Mouse (Mus musculus) adrenal gland, adult 8-10 months (tissue): ENCODE data around the gene Slc4a1. TPM values are rescaled to one million over a fixed set of nuclear protein-coding genes. Genes with fewer than 3 reads are reported as not detected.

Source experiments
- DNase-seq: peaks from one replicate; pipeline ENCODE4 v3.0.0; 2022
- total RNA-seq, 4 experiments: library from RNA; stranded (reverse); gene quantifications; 2 replicates each; pipeline ENCODE4 v1.2.4; 2022

Slc4a1 gene
- total RNA-seq, 4 experiments from 2014 or later = 0.06 to 0.70 (median 0.31) TPM

DNA sequence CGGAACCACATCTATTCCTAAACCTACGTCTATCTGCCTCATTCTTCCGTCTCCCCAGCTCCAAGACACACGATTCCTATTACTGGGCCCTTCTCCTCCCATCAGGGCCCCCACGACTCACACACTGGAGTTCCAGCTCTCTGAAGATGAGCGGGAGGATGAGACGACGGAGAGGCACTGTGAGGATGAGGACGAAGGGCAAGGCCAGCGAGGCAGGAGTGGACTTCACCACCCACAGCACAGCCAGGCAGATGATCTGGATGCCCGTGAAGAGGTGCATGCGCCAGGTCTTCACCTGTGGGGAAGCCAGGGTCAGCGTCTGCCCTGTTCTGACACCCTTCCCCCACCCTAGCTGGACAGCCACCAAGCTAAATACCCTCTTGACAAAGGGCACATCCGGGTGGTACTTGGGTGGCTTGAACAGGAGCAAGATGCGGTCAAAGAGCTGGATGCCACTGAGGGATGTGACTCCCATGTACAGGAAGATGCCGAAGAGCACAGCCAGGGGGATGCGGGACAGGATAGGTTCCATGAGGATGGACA is 15.0 kb downstream of the Slc4a1 start:
- DNase-seq = no peak

DNA sequence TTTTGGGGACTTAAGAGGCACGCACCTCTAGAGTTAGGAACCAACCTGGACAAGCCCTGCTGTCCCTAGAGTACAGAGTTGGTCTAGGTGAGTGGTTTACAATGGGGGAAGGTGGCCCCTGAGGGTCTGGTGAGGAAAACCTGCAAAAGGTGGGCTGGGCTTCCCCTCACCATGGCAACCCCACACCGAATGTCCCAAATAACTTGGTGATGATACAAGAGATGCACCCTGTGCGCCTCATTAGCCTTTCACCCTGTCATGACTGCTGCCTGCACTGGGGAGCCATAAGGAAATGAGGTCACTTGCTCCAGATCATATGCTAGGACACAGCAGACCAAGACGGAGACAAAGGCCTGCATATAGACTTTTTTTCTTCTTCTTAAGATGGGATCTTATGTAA is 15.6 kb downstream of the Slc4a1 start:
- DNase-seq = no peak

DNA sequence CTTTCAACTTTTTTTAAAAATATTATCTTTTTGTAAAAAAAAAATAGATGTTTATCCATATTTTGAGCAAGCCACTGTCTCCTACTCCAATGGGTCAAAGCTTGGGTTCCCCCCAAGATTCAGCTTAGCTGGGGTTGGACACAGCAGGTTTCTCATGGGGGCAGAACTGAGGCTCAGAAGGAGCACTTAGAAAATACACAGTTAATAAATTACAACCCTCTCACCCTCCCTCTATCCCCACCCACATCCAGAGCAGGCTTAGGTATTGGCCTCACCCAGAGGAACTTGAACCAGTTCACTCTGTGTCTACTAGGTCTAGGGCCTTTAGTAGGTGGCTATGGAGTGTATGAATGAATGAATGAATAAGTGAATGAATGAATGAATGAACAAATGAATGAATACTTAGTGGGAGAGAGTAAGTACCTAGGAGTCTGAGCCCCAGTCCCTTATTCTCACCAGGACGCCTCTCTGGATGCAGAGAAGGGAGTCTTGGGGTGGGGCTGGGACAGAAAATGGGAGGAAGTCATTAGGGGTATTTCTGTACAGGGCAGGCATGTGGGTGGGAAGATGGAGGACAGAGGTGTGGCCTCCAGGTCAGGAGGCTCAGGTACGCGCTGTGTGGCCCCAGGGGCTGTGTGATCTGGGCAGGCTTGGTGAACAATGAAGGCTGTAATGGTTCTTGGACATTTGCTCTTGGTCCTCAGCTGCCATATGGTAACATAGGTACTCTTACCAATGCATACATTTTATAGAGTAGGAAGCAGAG is 16.6 kb downstream of the Slc4a1 start:
- no peak for DNase-seq

DNA sequence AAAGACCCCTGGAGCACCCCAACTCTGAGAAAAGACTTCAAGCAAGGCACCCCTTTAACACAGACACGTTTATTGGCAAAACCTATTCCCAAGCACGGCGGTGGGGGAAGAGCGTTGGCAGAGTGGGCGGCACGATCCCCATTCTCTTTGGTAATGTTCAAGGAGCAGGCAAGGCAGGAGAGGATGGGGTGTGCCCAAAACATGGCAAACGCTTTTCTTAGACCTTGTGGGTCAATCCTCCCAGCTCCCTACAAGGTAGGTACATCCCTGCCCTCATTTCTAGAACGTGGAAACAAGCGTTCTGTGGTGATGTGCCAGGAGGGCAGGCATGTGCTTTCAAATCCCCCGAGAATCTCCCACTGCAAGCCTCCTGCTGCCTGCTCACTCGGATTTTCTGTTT is 17.2 kb downstream of the Slc4a1 start:
- no peak for DNase-seq

DNA sequence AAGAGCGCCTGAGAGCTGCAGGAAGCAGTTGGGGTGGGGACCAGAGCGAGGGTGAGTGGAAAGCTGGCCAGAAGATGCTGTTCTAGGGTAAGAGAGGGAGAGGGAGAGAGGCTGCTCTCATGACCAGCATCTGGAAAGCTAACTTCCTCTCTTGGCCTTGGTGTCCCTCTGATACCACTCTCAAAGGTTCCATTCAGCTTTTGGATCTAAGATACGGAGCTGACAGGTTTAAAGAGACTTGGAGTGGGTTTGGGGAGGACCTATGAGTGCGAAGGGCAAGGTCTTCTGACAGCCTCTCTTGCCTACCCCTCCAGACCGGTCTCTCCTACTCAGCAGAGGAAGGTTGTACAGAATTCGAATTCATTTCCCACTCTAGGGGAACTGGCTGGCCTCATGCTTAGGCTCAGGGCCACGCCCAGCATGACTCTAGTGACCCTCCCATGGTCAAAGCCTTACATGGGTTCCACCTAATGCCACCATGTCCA is 17.9 kb downstream of the Slc4a1 start:
- no peak for DNase-seq

DNA sequence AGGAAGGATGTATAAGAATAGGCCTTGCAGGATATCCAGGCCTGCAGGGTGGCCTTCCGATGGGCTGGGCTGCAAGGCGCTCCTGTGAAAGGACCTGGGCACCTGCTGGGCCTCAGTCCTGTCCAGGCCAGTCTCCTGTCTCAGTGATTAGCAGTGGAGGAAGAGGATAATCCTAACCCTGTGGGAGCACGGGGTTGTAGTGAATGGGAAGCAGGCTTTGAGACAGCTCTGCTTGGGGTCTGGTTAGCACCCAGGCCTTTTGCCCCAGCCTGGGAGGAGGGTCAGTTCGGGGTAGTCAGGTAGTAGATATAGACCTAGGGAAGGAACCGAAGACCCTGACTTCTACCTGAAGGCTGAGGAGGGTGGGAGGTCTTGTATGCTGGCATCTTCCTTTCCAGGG is 18.3 kb downstream of the Slc4a1 start:
- no peak for DNase-seq

DNA sequence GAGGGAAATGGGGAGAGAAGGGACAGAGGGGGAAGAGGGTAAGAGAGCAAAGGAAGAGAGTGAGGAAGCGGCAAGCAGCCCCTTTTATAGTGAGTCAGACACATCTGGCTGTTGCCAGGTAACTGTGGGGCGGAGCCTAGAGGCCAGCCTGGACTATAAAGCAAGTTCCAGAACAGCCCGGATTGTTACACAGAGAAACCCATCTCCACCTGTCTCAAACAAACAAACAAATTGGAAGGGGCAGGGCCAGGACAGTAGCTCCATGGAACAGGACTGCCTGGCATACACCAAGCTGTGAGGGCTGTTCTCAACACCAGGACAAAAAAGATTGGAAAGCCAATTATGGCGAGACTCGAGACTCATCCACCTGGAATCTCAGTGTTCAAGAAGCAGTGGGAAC is 19.1 kb downstream of the Slc4a1 start:
- no peak for DNase-seq

DNA sequence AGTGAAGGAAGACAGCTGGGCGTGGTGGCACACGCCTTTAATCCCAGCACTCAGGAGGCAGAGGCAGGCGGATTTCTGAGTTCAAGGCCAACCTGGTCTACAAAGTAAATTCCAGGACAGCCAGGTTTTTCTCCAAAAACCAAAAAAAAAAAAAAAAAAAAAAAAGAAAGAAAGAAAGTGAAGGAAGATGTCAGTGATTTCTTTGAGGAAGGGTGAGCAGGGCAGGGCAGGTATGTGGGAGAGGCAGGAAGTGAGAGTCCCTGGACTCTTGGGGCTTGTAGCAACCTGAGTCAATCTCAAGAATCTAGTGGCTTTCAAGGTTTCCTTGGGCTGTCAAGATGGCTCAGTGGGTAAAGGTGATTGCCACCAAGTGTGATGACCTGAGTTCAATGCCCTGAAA is 21.5 kb downstream of the Slc4a1 start:
- no peak for DNase-seq

DNA sequence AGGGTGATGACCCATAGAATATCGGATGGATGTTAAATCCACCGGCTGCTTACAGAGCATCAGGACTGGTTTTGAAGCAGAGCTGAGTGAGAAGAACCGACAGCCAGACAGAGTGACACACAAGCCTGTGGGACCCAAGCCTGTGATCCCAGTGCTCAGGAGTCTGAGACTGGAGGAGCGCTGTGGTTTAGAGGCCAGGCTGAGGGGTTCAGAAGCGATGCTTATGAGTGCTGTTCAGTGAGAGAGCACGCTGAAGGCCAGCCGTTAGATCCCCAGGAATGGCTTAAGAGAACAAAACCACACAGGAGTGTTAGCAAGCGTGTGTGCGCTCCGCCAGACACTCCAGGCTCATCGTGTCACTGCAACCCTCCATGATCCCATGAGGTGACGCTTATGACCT is 23.3 kb downstream of the Slc4a1 start:
- no peak for DNase-seq

DNA sequence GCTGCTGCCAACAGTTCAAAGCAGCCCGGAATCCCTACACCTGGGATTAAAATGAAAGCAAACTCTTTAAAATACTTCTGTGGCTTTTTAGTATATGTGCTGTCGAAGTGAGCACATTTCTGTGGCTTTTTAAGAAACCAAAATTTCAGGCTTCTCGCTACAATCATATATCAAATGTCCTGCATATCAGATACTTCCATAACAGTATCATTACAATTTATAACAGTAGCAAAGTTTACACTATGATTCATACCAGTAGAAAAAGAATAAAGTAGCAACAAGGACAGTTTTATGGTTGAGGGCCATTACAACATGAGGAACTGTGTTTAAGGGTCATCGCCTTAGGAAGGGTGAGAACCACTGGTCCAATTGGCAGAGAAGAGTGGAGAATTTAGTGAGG is 24.9 kb downstream of the Slc4a1 start:
- no peak for DNase-seq

DNA sequence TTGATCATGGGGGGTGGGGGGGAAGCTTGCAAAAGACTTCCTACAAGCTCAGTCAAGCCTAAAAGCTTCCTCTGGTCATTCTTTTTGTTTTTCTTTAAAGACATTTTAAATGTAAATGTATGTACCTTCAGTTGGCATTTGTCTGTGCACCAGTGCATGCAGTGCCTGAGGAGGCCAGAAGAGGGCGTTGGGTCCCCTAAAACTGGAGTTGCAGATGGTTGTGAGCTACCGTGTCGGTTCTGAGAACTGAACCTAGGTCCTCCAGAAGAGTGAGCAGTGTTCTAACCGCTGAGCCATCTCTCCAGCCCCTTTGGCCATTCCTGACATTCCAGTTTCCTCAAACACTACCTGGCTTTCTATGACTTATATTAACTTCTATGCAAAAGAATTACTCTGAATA is 26.4 kb downstream of the Slc4a1 start:
- no peak for DNase-seq

DNA sequence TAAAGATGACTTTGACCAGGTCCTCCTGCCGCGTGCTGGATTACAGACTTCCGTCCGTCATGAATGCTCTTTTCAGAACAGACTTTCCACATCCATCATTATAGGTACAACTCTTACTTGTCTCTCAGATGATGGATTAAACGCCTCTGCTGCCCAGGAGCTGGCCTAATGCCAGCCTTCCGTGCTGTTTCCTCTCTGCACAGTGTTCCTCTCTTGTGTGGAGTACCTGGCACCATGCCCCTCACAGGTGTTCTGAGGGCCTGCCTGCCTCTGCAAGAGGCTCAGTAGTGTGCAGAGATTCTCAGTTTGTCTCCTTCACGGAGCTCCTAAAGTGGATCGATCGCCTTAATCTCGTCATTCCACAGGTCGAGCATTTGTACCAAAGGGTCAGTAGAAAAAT is 26.8 kb downstream of the Slc4a1 start:
- no peak for DNase-seq

DNA sequence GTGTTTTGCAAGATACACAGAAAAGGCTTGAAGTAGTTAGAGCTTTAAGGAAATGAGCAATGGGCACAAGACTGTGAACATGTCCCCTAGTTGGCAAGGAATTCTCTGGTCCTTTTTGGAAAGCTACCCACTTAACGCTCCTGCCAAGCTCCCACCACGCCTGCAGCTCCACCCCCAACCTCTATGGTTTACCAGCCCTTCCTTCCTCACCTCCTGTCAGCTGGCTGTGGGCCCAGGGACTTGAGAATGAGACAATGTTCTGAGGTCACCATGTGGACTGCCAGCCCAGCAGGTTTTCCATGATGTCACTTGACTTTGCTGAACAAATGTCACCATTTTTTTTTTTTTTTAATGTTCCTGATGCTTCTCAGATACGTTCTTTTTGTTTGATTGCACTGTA is 27.4 kb downstream of the Slc4a1 start:
- DNase-seq = peak; percentile 88

DNA sequence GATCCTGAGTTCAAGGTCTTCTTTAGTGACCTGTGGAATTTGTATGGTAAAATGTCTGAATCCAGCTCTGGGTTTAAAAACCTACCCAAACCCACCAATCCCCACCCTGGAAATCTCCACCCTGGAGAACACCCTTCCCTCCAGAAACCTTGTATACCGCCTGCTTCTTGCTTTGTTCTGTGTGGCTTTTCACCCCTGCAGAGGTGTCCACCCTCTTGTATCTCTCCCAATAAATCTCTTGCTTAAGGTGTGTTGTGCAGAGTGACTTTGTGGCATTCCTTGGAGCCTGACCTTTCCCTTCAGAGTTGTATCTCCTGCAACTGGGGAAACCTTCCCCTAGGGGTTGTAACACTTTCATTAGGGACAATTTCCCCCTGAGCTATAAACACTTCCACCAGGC is 28.1 kb downstream of the Slc4a1 start:
- DNase-seq = no peak

DNA sequence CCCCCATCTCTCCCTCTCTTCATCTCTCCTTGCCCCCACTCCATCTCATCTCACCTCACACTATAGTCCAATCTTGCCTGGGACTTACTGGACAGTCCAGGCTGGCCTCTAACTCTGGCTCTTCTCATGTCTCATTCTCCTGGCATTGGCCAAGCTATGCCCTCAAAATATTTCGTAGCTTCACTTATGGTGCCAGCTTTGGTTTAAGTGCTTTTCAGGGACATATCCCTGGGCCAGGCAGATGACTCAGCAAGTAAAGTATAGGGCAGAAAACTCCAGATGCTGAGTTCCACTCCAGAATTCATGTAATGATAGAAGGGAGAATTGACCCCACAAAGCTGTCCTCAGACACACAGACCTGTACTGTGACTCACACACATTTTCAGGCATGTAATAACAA is 29.8 kb downstream of the Slc4a1 start:
- peak; percentile 41 for DNase-seq

DNA sequence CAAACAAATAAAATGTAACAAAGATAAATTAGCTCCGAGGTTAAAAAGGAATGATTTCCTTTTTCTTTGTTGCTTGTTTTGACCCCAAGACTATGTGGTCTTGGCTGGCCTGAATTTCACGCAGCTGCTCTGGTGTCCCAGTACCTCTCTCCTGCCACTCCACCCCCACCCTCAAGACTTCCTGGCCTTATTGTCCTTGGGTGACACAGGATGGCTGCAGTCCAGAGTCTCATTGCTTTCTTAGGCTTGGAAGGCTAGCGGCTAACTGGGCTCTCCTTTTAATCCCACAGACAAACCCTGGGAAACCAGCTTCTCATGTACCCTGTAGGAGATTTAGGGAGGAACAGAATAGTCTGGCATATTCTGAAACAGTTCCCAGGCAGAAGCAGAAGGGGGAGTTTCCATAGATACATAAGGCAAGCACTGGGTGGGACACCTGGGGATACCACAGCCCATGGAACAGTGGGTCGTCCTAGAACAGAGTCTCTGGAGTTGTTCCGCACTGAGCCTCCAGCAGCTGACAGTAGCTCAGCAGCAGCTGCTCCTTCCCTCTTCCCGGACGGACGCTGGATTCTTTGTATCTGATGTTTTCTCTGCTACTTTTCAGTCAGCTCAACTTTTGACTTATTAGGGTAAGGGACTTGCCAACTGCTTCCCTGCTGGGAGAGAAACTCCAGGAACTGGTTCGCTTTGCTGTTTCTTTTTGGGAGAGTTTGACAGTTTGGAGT is 30.9 kb downstream of the Slc4a1 start:
- no peak for DNase-seq

DNA sequence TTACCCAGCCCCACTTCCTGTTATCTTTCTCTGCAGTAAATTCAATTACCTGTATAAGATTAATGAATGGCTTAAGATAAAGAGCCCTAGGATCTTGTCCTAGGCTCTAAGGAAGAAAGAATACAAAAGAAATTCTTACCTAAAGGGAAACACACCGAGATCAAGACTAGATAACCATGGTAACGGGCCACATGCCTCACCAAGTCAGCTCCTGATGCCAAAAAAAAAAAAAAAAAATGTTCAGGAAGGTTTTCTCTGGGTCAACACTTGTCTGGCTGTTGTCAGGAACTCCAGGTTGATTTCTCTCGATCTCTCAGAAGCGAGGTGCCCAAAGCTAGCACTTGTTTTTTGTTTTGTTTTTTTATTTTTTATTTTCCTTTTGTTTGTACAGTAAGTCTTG is 32.0 kb downstream of the Slc4a1 start:
- no peak for DNase-seq

DNA sequence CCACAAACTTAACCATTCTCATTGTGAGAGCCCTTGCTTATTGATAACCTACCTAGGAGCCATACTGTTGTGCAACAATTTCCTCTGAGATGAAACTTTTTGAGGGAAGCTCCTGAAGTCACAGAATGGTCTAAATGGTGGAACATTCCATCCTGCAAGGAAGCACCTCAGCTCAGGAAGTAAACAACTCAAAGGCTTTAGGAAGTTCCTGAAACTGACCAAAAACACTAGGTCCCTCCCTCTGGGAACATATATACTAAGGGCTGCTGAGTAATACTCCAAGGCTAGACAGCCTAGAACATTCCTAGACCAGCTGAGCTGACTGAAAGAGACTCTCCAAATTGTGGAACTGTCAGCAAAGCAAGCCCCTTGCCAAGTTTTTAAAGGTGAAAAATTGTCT is 32.9 kb downstream of the Slc4a1 start:
- no peak for DNase-seq

DNA sequence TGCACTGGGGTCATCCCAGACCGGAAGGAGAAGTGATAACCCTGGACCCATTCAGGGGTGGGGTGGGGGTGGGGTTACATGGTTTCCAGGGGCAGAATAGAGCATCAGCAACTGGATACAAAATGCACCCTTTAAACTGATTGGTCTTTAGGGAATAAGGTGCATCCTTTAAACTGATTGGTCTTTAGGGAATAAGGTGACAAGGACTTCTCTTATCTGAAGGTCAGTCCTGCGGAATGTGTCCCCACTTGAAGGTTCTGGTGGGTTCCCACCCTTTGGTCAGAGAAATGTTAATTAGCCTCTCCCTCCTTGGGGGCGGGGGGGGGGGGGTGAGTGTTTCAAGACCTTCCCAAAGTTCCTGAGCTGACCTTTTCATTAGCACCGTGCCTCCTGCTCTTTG is 34.2 kb downstream of the Slc4a1 start:
- no peak for DNase-seq

DNA sequence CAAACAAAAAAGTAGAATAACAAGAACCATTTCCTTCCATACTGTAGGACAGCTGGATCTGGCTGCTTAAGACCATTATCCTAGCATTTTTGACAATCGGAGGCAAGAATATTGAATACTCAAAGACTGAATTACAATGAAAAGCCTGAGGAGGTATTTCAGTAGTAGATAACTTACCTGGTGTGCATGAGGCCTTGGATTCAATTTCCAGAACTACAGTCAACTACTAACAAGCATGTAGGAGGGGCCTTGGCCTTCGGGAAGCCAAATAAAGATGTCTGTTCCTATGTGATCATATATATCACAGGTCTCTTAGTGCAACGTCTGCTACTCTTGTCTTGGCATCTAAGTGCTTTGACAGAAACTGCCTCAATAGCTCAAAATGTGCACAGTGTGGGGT is 36.0 kb downstream of the Slc4a1 start:
- DNase-seq = no peak

DNA sequence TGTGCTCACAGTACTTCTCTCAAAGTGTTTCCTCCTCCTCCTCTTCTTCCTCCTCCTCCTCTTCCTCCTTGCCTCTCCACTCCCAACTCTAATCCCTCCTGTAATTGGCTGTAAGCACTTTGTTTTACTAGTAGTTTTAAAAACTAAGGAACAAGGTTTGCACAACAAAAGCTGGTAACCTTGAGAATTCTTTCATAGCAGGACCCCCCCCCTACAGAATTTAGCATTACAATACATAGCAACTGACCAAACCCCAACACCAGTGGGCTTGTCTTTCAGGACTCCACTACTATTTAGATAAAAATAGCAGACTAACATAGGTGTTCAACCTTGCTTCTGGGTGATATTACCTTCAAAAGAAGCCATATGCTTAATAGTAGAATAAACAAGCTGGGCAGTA is 36.5 kb downstream of the Slc4a1 start:
- DNase-seq = no peak

DNA sequence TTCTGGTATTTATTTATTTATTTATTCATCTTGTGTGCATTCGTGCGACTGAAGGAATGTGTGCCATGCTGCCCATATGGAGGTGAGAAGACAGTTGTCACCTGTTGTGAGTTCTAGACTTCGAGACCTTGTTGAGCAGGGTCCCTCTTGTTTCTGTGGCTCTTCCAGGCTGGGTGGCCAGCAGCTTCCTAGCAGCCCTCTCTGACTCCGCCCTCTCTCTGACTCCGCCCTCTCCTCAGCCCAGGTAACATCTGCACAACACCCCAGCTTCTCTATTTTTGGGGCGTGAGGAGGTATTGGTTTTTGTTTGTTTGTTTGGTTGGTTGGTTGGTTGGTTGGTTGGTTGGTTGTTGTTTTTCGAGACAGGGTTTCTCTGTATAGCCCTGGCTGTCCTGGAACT is 38.2 kb downstream of the Slc4a1 start:
- no peak for DNase-seq

DNA sequence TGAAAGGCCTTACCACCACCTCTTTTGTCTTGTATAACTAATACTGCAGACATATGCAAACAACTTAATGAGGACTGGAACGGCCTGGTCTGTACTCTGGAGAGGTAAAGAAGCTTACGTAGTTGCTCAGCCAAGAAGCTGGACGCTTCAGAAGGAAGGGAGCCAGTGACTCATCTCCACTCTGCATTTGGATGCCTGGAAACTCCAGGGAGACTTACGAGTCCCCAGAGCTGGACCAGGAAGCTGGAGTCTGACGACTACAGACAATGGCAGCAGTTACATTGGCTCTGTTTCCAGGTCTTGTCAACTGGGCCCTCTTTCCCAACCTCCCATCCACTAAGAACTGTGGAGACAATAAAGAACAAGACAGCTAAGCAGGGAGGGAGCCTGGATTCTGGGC is 38.8 kb downstream of the Slc4a1 start:
- DNase-seq = no peak

DNA sequence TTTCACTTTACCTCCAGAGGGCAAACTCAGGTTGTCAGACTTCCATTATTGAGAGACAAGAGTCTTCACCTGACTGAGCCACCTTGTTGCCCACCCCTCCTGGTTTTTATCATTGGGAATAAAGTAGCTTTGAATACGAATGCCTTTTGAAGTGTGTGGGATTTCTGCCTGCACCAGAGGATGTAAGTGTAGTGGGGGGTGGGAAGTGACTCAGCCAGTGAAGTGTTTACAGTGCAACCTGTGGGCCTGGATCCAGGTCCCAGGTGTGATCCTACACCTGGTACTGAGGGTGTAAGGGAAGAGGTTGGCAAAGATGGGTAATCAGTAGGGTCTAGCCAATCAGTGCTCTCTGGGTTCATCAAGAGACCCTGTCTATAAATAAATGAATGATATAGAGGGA is 42.5 kb downstream of the Slc4a1 start:
- no peak for DNase-seq
